Mouse (Mus musculus) adrenal gland, postnatal 25 days (tissue): ENCODE measurements at regions not wholly inside any gene's neighbourhood (a gene's known extent, or its start where the extent isn't known, plus 50 kb on each side); places are given as distances from the start of the nearest gene placed in this dataset.
A peak's percentile ranks its signal among the peaks of the same experiment; 100 is the strongest.
"Not testable (repeated sequence)": the region's sequence is repeated elsewhere in the genome, so short reads cannot be mapped to it uniquely, and the experiment has no call there.

Experiments used
- DNase-seq: peaks from one replicate; pipeline ENCODE4 v3.0.0; 2021; ENCODE audit warnings: mixed read lengths

GRCm38 (mm10) chr12:77526581-77526980, 288.7 kb downstream of the Fut8 start:
- not testable (repeated sequence) for DNase-seq

- DNase-seq = no peak
Measured at GRCm38 (mm10) chr12:77527499-77527898, 289.6 kb downstream of the Fut8 start.

GRCm38 (mm10) chr12:77527953-77528865, 290.3 kb downstream of the Fut8 start:
- DNase-seq = no peak

GRCm38 (mm10) chr12:77528868-77529271, 290.9 kb downstream of the Fut8 start:
- no peak for DNase-seq

- DNase-seq = no peak
Measured at GRCm38 (mm10) chr12:77529414-77529813, 291.5 kb downstream of the Fut8 start.

- no peak for DNase-seq
Measured at GRCm38 (mm10) chr12:77529955-77530354, 292.0 kb downstream of the Fut8 start.

DNA sequence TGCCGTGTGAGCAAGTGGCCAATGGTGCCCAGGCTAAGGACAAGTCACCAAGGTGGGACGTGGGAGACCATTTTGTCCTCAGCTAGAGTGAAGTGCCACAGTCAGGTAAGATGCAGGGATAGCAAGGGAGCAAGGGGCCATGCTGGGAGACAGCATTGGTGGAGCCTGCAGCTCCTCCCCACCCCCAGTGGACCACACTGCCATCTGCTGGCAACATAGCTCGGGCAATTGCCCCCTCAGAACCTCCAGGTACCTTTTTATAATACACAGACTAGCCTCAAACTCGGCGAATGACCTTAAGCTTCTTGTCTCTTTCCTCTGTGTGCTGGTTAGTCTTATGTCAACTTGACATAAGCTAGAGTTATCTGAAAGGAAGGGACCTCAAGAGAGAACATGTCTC, 293.4 kb downstream of the Fut8 start:
- peak; percentile 42 for DNase-seq

DNA sequence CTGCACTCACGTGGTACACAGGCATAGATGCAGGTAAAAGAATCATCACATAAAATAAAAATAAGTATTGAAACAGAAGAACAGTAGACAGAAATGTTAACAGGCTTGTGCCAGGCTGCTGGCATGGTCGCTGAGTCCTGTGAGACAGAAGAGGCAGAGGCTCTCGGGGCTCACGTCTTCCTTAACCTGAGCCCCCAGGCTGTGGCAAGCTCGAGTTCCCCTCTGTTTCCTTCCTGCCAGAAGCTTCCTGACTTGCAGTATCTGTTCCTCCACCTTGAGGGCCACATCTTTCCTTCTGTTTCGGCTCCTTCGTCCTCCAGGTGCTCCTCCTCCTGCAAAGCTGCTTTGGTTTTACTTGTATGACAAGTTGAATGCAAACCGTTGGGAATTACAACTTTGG, 294.6 kb downstream of the Fut8 start:
- DNase-seq = no peak

DNA sequence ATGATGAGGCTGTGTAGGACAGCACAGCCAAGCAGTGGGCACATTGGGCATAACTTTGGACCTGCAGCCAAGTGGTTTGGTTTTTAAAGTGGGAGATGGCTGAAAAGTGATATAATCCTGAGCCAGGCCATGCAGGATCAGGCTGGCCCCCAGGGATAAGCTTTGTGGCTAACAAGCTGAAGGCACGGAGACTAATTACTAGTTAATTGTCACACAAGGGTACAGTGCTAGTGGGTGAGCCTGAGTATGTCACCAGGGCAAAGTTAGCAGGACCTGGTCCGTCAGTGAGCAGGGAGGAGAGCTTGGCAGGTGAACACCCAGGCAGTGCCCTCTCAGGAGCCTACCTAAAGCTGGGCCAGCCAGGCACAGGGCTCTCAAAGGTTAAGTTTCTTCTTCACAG, 295.7 kb downstream of the Fut8 start:
- no peak for DNase-seq

GRCm38 (mm10) chr12:77534079-77534478, 296.2 kb downstream of the Fut8 start:
- DNase-seq = no peak

- no peak for DNase-seq
Measured at GRCm38 (mm10) chr12:77535147-77535546, 297.2 kb downstream of the Fut8 start.

- no peak for DNase-seq
Measured at GRCm38 (mm10) chr12:77537139-77537848, 299.4 kb downstream of the Fut8 start.

DNA sequence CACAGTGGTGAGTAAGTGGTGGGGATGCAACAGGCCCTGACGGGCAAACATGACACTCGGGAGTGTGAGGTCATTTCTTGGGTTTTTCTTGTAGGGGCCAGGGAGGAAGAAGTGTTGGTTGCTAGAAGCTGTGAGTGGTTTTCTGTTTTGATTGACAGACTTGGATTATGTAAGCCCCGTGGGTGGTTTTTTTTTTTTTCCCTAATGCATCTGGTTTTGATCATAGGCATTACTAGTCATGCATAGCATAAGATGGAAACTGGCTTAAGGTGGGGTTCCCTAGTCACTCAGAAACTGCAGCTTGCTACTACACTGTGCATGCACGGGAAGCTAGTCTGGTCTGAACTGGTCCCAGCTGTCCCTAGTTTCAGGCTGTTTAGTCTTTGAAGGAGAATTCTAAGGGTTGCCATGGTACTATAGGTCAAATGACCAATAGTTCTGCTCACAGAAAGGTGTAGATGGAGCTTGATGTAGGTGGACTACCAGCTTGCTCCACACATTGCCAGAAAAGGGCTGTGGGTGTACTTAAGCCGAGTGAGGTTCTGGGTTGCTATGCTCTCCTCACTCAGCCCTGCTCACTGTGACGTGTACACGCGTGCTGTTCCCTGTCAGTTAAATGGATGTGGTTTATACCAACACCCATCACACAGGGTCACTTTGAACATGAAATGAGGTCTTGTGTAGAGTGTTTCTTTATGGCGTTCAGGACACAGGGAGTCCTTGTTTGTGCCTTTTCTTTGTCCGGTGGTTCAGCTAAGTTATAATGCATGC, 301.9 kb downstream of the Fut8 start:
- DNase-seq = no peak

DNA sequence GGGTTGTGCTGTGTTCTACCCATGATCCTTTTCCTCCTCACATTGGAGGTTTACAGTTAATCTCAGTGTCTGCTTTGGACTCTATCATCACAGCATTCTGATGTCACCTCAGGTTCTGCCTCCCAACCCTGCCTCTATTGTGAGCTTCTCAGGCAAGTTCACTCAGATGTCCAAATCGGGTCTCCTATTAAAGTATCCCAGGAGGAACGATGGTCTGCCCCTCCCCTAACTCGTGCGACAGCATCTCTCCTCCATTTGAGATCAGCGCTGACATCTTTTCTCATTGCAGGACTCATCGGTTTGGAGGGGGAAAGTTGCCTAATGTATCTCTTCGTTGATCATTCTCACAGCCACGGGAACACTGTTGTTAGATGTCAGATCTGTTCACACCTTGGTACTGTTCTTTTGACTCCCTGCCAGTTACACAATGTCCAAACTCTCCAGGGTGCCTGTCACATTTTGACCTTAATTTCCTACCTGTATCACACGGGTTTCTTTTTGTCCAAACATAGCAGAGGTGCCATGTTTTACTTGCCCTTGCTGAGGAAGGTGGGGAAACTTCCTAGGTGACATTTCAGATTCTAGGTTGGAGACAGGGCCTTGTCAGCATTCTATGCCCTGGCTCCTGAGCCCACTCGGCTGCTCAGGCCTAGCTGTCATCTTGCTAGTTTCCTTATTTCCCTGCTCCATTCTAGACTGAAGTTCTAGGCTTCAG, 303.3 kb downstream of the Fut8 start:
- DNase-seq = no peak

DNA sequence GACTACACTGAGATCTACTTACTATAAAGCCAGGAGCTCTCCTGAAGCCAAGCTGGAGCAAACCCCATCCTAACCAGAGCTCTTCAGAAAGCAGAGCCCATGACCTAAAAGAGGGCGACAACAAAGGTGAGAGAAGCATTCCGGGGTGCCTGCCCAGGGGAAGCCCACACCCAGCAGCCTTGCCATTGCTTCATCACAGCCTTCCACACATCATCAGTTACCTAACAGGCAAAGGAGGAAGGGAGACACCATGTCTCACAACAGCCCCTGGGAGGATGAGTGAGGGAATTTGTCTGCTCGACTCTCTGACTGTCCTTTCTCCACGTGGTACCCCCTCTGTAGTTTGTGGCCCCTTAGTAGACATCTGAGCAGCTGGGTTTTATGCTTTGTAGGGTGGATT, 303.9 kb downstream of the Fut8 start:
- no peak for DNase-seq

DNA sequence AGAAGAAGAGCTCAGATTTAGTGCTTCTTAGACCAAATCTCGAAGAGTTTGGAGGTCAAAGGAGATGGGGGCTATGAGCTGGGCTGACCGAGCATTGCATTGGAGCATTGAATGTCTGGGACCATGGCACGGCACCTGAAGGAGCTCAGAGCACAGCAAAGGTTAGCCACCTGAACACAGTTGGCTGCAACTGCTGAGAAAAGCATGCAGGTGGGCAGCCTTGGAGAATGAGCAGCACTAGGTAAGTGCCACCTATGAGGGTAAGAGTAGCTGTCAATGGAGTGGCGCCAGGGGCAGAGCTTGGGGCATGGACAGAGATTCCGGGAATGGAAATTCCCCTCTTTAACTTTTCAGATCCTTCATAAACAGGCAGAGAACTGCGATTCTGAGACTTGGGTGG, 305.7 kb downstream of the Fut8 start:
- DNase-seq = no peak

DNA sequence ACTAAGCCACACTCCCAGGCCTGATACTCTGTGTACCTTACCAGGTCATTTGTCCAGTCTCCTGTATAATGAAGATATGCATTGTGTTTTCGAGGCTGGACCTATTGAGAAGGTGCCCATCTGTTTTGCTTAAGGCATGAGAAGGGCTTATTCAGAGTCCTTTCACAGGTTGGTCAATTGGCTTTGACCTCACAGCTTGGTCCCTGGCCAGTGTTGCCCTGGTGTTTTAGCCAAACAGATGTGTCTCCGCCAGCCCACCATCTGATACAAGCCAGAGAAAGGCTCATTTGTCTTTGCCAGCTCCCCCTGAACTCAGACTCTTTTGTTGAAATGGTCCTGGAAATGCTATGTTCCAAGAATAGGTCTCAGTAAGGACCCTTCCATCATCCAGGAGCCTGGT, 308.2 kb downstream of the Fut8 start:
- no peak for DNase-seq

- peak; percentile 39 for DNase-seq
Measured at GRCm38 (mm10) chr12:77568286-77568685, 330.4 kb downstream of the Fut8 start.

DNA sequence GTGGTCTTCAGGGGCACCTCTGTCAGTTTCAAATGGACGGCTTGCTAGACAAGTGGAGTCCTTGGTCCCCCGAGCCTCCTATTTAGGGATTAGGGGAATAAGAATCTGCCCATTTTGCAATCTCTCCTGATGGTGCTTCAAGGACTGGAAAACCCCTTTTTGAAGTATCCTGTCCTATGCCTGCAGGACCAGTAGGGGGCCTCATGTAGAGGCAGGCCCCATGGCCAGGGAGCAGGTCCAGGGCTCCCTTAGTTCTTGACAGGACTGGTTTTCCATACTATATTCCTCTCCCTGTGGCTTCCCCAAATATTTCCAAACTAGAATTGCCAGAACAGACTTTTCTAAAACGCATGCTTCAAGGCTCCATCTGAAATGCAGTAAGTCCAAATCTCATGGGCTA, 332.6 kb downstream of the Fut8 start:
- DNase-seq = peak; percentile 9

GRCm38 (mm10) chr12:77571071-77571470, 333.1 kb downstream of the Fut8 start:
- no peak for DNase-seq

DNA sequence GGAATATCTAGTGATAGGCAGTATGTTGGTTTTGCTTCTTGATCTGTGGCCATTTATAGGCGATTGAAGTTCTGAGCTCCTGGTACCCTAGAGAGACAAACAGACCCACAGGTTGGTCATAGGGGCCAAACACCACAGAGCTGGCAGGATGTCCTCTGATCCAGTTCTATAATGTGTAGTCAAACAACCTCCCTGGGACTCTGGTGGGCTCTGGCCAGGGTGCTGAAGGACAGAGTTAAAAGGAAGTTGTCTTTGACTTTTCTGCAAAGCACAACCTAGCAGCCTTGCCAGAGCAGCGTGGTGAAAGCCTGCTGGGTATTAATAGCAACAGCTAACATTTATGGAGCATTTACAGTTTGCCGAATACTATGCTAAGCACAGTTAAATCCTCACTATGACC, 337.1 kb downstream of the Fut8 start:
- DNase-seq = no peak

DNA sequence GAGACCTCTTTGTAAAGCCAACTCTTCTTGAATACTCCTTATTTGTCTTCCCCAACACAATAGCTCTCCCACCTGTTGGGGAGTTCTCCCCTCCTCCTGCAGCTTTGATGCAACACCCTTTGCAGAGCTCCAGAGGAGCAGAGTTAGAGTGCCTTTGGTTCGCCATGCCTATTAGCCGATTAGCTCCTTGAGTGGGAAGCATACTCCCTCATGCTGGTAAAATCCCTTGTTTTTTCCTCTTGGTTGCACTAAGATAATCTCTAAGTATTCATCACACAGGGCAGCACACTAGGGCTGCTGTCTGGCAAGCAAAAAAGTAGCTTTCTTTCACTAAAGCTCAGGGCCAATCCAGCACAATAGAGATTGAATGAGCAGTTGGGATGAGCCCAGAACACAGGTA, 350.4 kb downstream of the Fut8 start:
- DNase-seq = no peak
